Mouse (Mus musculus) heart, embryonic 10.5 days (tissue): ENCODE results near the gene Crebl2. TPM values are rescaled to one million over a fixed set of nuclear protein-coding genes. Genes with fewer than 3 reads are reported as not detected.

ENCODE experiments used
- DNase-seq: peaks from one replicate; pipeline ENCODE4 v3.0.0-alpha.2; 2017; ENCODE audit warnings: low spot score
- H3K27ac ChIP-seq: fragments of 300-500 bp; sonication (generic); 2 replicates; pipeline ENCODE4 v1.5.1; 2016; ENCODE audit warnings: mild to moderate bottlenecking
- H3K27me3 ChIP-seq: fragments of 300-500 bp; sonication (generic); 2 replicates; pipeline ENCODE4 v1.6.1; 2016; ENCODE audit warnings: mild to moderate bottlenecking; ENCODE audit not compliant: poor library complexity, insufficient read depth, severe bottlenecking
- H3K36me3 ChIP-seq: fragments of 300-500 bp; sonication (generic); 2 replicates; pipeline ENCODE4 v1.6.1; 2016; ENCODE audit warnings: mild to moderate bottlenecking, moderate library complexity
- H3K4me1 ChIP-seq: fragments of 300-500 bp; sonication (generic); 2 replicates; pipeline ENCODE4 v1.6.1; 2016; ENCODE audit warnings: mild to moderate bottlenecking
- H3K4me3 ChIP-seq: fragments of 300-500 bp; sonication (generic); 2 replicates; pipeline ENCODE4 v1.5.1; 2016; ENCODE audit warnings: mild to moderate bottlenecking, moderate library complexity
- H3K9me3 ChIP-seq: fragments of 300-500 bp; sonication (generic); 2 replicates; pipeline ENCODE4 v1.6.1; 2016; ENCODE audit warnings: mild to moderate bottlenecking, moderate library complexity
- WGBS: fragments of 180-500 bp; shearing (Covaris S2); methylation state at CpG from one replicate; pipeline ENCODE4 v1.1.7; 2016; 5-methylcytosine and 5-hydroxymethylcytosine counted together
- polyA plus RNA-seq: library from polyadenylated mRNA; unstranded; fragments of >200 nt; fragmentation: Nextera tagmentation; extraction: Ambion mirVana; gene quantifications from 2 replicates; pipeline ENCODE4 v1.2.1, GENCODE M21; 2016

Crebl2 gene
- polyA plus RNA-seq, 1 experiment from 2014 or later = 1.0 TPM

GRCm38 (mm10) chr6:134802641-134803043 is 27.3 kb upstream of the Crebl2 start:
- no peaks in the 10 kb centered on the region for H3K27me3 ChIP-seq
- no peak for DNase-seq
- no peak overlapping the region for H3K27ac ChIP-seq
- no peaks in the 10 kb centered on the region for H3K36me3 ChIP-seq
- H3K4me3 ChIP-seq = no peak overlapping the region
- WGBS = 76% methylated on average over 9 of the region's 9 CpGs
- no peaks in the 10 kb centered on the region for H3K9me3 ChIP-seq
- peaks cover 3% of the 10 kb centered on the region; the same call in 1 of the 2 replicates for H3K4me1 ChIP-seq

- no peak for DNase-seq
These were observed 25.1 kb upstream of the Crebl2 start for GRCm38 (mm10) chr6:134804736-134805277.

GRCm38 (mm10) chr6:134806130-134806529 is 23.8 kb upstream of the Crebl2 start:
- H3K27me3 ChIP-seq = no peaks in the 10 kb centered on the region
- no peaks in the 10 kb centered on the region for H3K36me3 ChIP-seq
- no peaks in the 10 kb centered on the region for H3K4me1 ChIP-seq
- no peak overlapping the region for H3K4me3 ChIP-seq
- no peaks in the 10 kb centered on the region for H3K9me3 ChIP-seq
- H3K27ac ChIP-seq = no peak overlapping the region
- no peak for DNase-seq
- WGBS = 82% methylated on average over 6 of the region's 6 CpGs

More at GRCm38 (mm10) chr6:134804736-134805277, 25.1 kb upstream of the Crebl2 start:
- Histone ChIP-seq H3K36me3 (no peaks in the 10 kb centered on the region), H3K27ac (no peak overlapping the region), H3K4me3 (no peak overlapping the region), H3K4me1 (no peaks in the 10 kb centered on the region), H3K9me3 (no peaks in the 10 kb centered on the region), H3K27me3 (no peaks in the 10 kb centered on the region)
- WGBS = 80% methylated on average over 5 of the region's 5 CpGs

GRCm38 (mm10) chr6:134807091-134807490 is 22.9 kb upstream of the Crebl2 start:
- Histone ChIP-seq H3K36me3 (no peaks in the 10 kb centered on the region), H3K27me3 (no peaks in the 10 kb centered on the region), H3K4me3 (no peak overlapping the region), H3K27ac (no peak overlapping the region), H3K9me3 (no peaks in the 10 kb centered on the region), H3K4me1 (no peaks in the 10 kb centered on the region)
- DNase-seq = no peak
- 83% methylated on average over 1 of the region's 2 CpGs for WGBS

GRCm38 (mm10) chr6:134807794-134808193 is 22.2 kb upstream of the Crebl2 start:
- Histone ChIP-seq H3K36me3 (no peaks in the 10 kb centered on the region), H3K27ac (no peak overlapping the region), H3K4me3 (no peak overlapping the region), H3K4me1 (no peaks in the 10 kb centered on the region), H3K27me3 (no peaks in the 10 kb centered on the region), H3K9me3 (no peaks in the 10 kb centered on the region)
- DNase-seq = no peak
- WGBS = 88% methylated on average over 11 of the region's 11 CpGs

GRCm38 (mm10) chr6:134813066-134813465 is 16.9 kb upstream of the Crebl2 start:
- 0 out of 2 replicates have a peak, but pooled peaks cover 4% of the 10 kb centered on the region for H3K4me1 ChIP-seq
- H3K4me3 ChIP-seq = no peak overlapping the region
- H3K27ac ChIP-seq = no peak overlapping the region
- H3K27me3 ChIP-seq = no peaks in the 10 kb centered on the region
- no peak for DNase-seq
- WGBS = 81% methylated on average over 1 of the region's 1 CpGs
- no peaks in the 10 kb centered on the region for H3K36me3 ChIP-seq
- H3K9me3 ChIP-seq = no peaks in the 10 kb centered on the region

GRCm38 (mm10) chr6:134817051-134817928 is 12.7 kb upstream of the Crebl2 start:
- 57% methylated on average over 12 of the region's 12 CpGs for WGBS
- Histone ChIP-seq H3K4me1 (0 out of 2 replicates have a peak, but pooled peaks cover 4% of the 10 kb centered on the region), H3K36me3 (no peaks in the 10 kb centered on the region), H3K27ac (no peak overlapping the region), H3K27me3 (no peaks in the 10 kb centered on the region), H3K9me3 (no peaks in the 10 kb centered on the region), H3K4me3 (no peak overlapping the region)
- no peak for DNase-seq

- Histone ChIP-seq H3K4me1 (0 out of 2 replicates have a peak, but pooled peaks cover 4% of the 10 kb centered on the region), H3K27me3 (no peaks in the 10 kb centered on the region), H3K36me3 (no peaks in the 10 kb centered on the region), H3K9me3 (no peaks in the 10 kb centered on the region), H3K27ac (no peak overlapping the region), H3K4me3 (no peak overlapping the region)
- WGBS = 54% methylated on average over 5 of the region's 5 CpGs
- DNase-seq = no peak
These were observed 10.2 kb upstream of the Crebl2 start for GRCm38 (mm10) chr6:134819741-134820140.

GRCm38 (mm10) chr6:134820411-134820810 is 9.5 kb upstream of the Crebl2 start:
- no peak for DNase-seq
- Histone ChIP-seq H3K4me1 (0 out of 2 replicates have a peak, but pooled peaks cover 4% of the 10 kb centered on the region), H3K36me3 (no peaks in the 10 kb centered on the region), H3K4me3 (no peak overlapping the region), H3K9me3 (no peaks in the 10 kb centered on the region), H3K27ac (no peak overlapping the region), H3K27me3 (no peaks in the 10 kb centered on the region)
- WGBS = 63% methylated on average over 6 of the region's 6 CpGs

- no peak for DNase-seq
- H3K27ac ChIP-seq = no peak overlapping the region
- 58% methylated on average over 10 of the region's 10 CpGs for WGBS
- H3K4me3 ChIP-seq = no peak overlapping the region
- no peaks in the 10 kb centered on the region for H3K9me3 ChIP-seq
- H3K36me3 ChIP-seq = no peaks in the 10 kb centered on the region
- no peaks in the 10 kb centered on the region for H3K27me3 ChIP-seq
- no peaks in the 10 kb centered on the region for H3K4me1 ChIP-seq
These were observed 7.1 kb upstream of the Crebl2 start for GRCm38 (mm10) chr6:134822844-134823243.

- 5% methylated on average over 10 of the region's 10 CpGs for WGBS
- Histone ChIP-seq H3K9me3 (no peaks in the 10 kb centered on the region), H3K4me1 (peaks cover 9% of the 10 kb centered on the region), H3K4me3 (peak overlapping the region; percentile 75), H3K27ac (peak overlapping the region; percentile 95), H3K27me3 (no peaks in the 10 kb centered on the region), H3K36me3 (no peaks in the 10 kb centered on the region)
- no peak for DNase-seq
These were observed 822 bp downstream of the Crebl2 start for GRCm38 (mm10) chr6:134830776-134831175.

- WGBS = 80% methylated on average over 9 of the region's 9 CpGs
- H3K27ac ChIP-seq = no peak overlapping the region
These were observed 4.8 kb downstream of the Crebl2 start for GRCm38 (mm10) chr6:134834585-134835251.

GRCm38 (mm10) chr6:134838111-134838510 is 8.2 kb downstream of the Crebl2 start:
- DNase-seq = no peak

More at GRCm38 (mm10) chr6:134834585-134835251, 4.8 kb downstream of the Crebl2 start:
- no peaks in the 10 kb centered on the region for H3K9me3 ChIP-seq
- no peaks in the 10 kb centered on the region for H3K4me1 ChIP-seq
- H3K4me3 ChIP-seq = no peak overlapping the region
- H3K27me3 ChIP-seq = no peaks in the 10 kb centered on the region
- DNase-seq = no peak
- no peaks in the 10 kb centered on the region for H3K36me3 ChIP-seq

More at GRCm38 (mm10) chr6:134838111-134838510, 8.2 kb downstream of the Crebl2 start:
- 80% methylated on average over 4 of the region's 4 CpGs for WGBS
- H3K36me3 ChIP-seq = no peaks in the 10 kb centered on the region
- no peaks in the 10 kb centered on the region for H3K9me3 ChIP-seq
- H3K27ac ChIP-seq = no peak overlapping the region
- H3K4me1 ChIP-seq = no peaks in the 10 kb centered on the region
- no peaks in the 10 kb centered on the region for H3K27me3 ChIP-seq
- no peak overlapping the region for H3K4me3 ChIP-seq
